Mouse (Mus musculus) layer of hippocampus, postnatal 25 days (tissue): ENCODE results near the gene Lyrm7. TPM values are rescaled to one million over a fixed set of nuclear protein-coding genes. Genes with fewer than 3 reads are reported as not detected.
A peak's percentile ranks its signal among the peaks of the same experiment; 100 is the strongest.
"Not testable (repeated sequence)": the region's sequence is repeated elsewhere in the genome, so short reads cannot be mapped to it uniquely, and the experiment has no call there.

Experiments
- DNase-seq, 2 experiments: peaks; one replicate each; pipeline ENCODE4 v3.0.0; 2022; ENCODE audit warnings: mixed read lengths in 2 of 2, low spot score in 1 of 2; ENCODE audit errors: extremely low spot score in 1 of 2
- total RNA-seq, 2 experiments: library from RNA; stranded (reverse); gene quantifications; 2 replicates each; pipeline ENCODE4 v1.2.3; 2021

Lyrm7 gene
- total RNA-seq, 2 experiments from 2014 or later = 24.0 to 41.7 TPM

GRCm38 (mm10) chr11:54882671-54883070 is 22.0 kb upstream of the Lyrm7 start:
- DNase-seq = no peak

GRCm38 (mm10) chr11:54881051-54881474 is 20.3 kb upstream of the Lyrm7 start:
- DNase-seq = no peak

- no peak for DNase-seq
Observed at GRCm38 (mm10) chr11:54879922-54880321, 19.2 kb upstream of the Lyrm7 start.

- no peak for DNase-seq
Observed at GRCm38 (mm10) chr11:54879434-54879833, 18.7 kb upstream of the Lyrm7 start.

- DNase-seq = no peak
Observed at GRCm38 (mm10) chr11:54878893-54879292, 18.2 kb upstream of the Lyrm7 start.

GRCm38 (mm10) chr11:54876031-54876430 is 15.3 kb upstream of the Lyrm7 start:
- DNase-seq = no peak

- no peak for DNase-seq
Observed at GRCm38 (mm10) chr11:54871831-54872537, 11.3 kb upstream of the Lyrm7 start.

GRCm38 (mm10) chr11:54869318-54869717 is 8.6 kb upstream of the Lyrm7 start:
- DNase-seq = no peak

- no peak for DNase-seq
Observed at GRCm38 (mm10) chr11:54868445-54868844, 7.7 kb upstream of the Lyrm7 start.

- DNase-seq = no peak
Observed at GRCm38 (mm10) chr11:54867903-54868434, 7.3 kb upstream of the Lyrm7 start.

- DNase-seq = no peak
Observed at GRCm38 (mm10) chr11:54867049-54867385, 6.3 kb upstream of the Lyrm7 start.

- peak; percentile 86 to 91 for DNase-seq
Observed at GRCm38 (mm10) chr11:54866119-54867048, 5.7 kb upstream of the Lyrm7 start, which contains the start of gene Hint1. Hint1 (plus strand) TSS chr11:54866383.

GRCm38 (mm10) chr11:54865330-54866085 is 4.8 kb upstream of the Lyrm7 start:
- no peak for DNase-seq

GRCm38 (mm10) chr11:54862621-54863520 is 2.2 kb upstream of the Lyrm7 start:
- peak in 1 of 2 experiments; percentile 66 for DNase-seq

- DNase-seq = no peak
Observed at GRCm38 (mm10) chr11:54861471-54862420, 1.0 kb upstream of the Lyrm7 start.

GRCm38 (mm10) chr11:54859322-54860165 is 1.2 kb downstream of the Lyrm7 start:
- no peak for DNase-seq

GRCm38 (mm10) chr11:54858880-54859279 is 1.8 kb downstream of the Lyrm7 start:
- DNase-seq = not testable (repeated sequence)
